Mouse (Mus musculus): ENCODE measurements around the gene Psma5. TPM values are rescaled to one million over a fixed set of nuclear protein-coding genes. Genes with fewer than 3 reads are reported as not detected.

The Psma5 gene
- 282 and 321 TPM in 2 replicates for polyA plus RNA-seq (2015; fragmentation: Nextera tagmentation; extraction: Ambion mirVana)

DNA sequence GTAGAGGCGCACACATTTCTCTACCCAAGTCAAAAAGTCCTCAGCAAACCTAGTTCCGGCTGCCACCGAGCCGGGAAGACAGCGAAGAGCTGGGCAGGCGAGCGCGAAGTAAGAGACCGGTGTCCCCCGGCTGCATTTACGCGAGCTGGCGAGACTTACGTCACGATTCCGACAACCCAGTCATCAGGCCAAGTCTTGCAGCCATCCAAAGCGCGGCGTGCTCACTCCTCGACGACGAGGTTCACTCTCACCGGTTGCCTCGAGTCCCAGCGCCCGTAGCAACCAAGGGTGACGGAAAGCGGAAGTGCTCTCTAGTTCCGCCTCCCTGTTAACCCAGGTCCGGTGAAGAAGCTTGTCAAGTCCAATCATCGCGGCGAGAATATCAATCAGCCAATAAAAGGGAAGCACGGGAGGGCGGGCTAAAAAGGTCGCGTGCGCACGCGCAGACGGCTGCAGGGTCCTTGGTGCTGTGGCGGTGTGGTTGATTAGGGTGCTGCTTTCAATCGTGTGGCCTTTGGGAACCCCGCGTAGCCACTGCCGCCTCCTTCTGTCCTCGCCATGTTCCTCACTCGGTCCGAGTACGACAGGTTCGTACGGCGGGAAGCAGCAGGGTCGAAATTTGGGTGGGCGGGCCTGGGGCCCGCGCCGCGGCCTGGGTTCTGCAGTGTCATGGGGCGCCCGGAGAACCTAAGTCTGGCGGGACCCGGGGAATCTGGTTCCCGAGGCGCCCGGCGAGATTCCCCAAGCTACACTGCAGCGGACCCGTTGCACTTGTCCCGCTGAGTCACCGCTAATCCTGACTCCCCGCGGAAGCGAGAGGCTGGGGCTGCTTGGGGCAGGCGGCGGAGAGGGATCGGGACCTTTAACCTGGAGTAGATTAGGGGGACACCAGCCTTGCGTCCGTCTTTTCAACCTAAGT lies at the start of gene Psma5:
Gene Psma5 (plus strand): TSS at position 208 of the 919 bp plus-strand sequence.
- Histone ChIP-seq H3K4me1 (ENCODE audit: insufficient read depth, low read length) (peaks cover 21% of the 10 kb centered on the region), H3K9ac (replicated peaks; ENCODE audit: low read length) (peak within 1 kb of the TSS; percentile 87), H3K4me2 (replicated peaks; ENCODE audit: low read depth, low read length) (peak within 1 kb of the TSS; percentile 91), H3K4me3 (ENCODE audit: low read length) (peak within 1 kb of the TSS; percentile 79), H3K36me3 (ENCODE audit: insufficient read depth, low read length) (0 out of 2 replicates have a peak, but pooled peaks cover 3% of the 10 kb centered on the region), H3K27me3 (ENCODE audit: insufficient read depth, low read length) (no peaks in the 10 kb centered on the region), H3K9me3 (ENCODE audit: low read length) (no peaks in the 10 kb centered on the region), H3K27ac (ENCODE audit: low read length) (peak within 1 kb of the TSS; percentile 71)
- ATAC-seq (ENCODE audit: low FRiP score, low TSS enrichment) = peak; percentile 100
- WGBS = under 1% methylated on average over 79 of the region's 79 CpGs

DNA sequence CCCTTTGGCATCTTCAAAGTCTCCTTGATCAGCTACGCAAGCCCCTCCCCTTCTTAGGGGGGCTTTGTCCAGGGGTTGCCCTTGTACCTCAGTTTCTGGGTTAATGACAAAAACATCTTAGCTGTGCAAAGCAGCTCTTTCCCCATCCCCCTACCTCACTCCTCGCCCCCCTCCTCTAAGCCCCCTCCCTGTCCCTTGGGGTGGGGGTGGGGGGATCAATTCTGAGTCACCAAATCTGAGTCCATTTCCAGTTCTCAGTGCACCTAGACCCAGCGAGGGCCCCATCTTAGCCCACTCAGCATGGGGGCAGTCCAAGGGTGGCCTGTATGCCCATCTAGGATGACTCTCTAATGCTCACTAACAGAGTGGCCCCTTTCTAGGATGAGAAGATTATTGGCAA lies 47.7 kb upstream of the Psma5 start:
- H3K9ac ChIP-seq (replicated peaks; ENCODE audit: low read length) = peak overlapping the region; percentile 80
- H3K27ac ChIP-seq (ENCODE audit: low read length) = no peak overlapping the region
- peak overlapping the region; percentile 79 for H3K4me2 ChIP-seq (replicated peaks; ENCODE audit: low read depth, low read length)
- ATAC-seq (ENCODE audit: low FRiP score, low TSS enrichment) = no peak
- no peaks in the 10 kb centered on the region for H3K9me3 ChIP-seq (ENCODE audit: low read length)
- H3K36me3 ChIP-seq (ENCODE audit: insufficient read depth, low read length) = peaks cover 25% of the 10 kb centered on the region
- H3K4me3 ChIP-seq (ENCODE audit: low read length) = peak overlapping the region; percentile 56
- H3K4me1 ChIP-seq (ENCODE audit: insufficient read depth, low read length) = peaks cover 23% of the 10 kb centered on the region
- H3K27me3 ChIP-seq (ENCODE audit: insufficient read depth, low read length) = no peaks in the 10 kb centered on the region
- WGBS = 70% methylated on average over 3 of the region's 3 CpGs

DNA sequence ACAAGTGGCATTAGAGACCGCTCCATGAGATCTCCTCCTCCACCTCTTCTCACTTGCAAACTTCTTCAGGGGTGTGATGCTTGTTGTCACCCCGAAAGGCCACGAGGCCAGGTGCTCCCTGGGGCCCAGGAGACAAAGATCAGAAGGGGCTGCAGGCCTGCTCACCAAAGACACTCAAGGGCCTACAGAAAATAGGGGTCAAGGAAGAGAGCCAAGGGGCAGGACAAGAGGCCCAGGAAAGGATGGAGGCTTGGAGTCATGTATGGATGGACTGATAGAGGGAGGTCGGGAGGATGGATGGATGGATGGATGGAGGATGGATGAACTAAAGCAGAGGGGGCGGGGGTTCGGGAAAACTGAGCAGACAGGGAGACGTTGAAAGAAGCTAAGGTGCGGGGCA lies 47.2 kb upstream of the Psma5 start:
- 7% methylated on average over 8 of the region's 8 CpGs for WGBS
- Histone ChIP-seq H3K4me1 (ENCODE audit: insufficient read depth, low read length) (peaks cover 23% of the 10 kb centered on the region), H3K9me3 (ENCODE audit: low read length) (no peaks in the 10 kb centered on the region), H3K4me3 (ENCODE audit: low read length) (peak overlapping the region; percentile 56), H3K36me3 (ENCODE audit: insufficient read depth, low read length) (peaks cover 25% of the 10 kb centered on the region), H3K9ac (replicated peaks; ENCODE audit: low read length) (peak overlapping the region; percentile 80), H3K27ac (ENCODE audit: low read length) (no peak overlapping the region; the same call in 1 of the 2 replicates), H3K4me2 (replicated peaks; ENCODE audit: low read depth, low read length) (peak overlapping the region; percentile 79), H3K27me3 (ENCODE audit: insufficient read depth, low read length) (no peaks in the 10 kb centered on the region)
- ATAC-seq (ENCODE audit: low FRiP score, low TSS enrichment) = peak; percentile 2; the same call in 1 of the 2 replicates

DNA sequence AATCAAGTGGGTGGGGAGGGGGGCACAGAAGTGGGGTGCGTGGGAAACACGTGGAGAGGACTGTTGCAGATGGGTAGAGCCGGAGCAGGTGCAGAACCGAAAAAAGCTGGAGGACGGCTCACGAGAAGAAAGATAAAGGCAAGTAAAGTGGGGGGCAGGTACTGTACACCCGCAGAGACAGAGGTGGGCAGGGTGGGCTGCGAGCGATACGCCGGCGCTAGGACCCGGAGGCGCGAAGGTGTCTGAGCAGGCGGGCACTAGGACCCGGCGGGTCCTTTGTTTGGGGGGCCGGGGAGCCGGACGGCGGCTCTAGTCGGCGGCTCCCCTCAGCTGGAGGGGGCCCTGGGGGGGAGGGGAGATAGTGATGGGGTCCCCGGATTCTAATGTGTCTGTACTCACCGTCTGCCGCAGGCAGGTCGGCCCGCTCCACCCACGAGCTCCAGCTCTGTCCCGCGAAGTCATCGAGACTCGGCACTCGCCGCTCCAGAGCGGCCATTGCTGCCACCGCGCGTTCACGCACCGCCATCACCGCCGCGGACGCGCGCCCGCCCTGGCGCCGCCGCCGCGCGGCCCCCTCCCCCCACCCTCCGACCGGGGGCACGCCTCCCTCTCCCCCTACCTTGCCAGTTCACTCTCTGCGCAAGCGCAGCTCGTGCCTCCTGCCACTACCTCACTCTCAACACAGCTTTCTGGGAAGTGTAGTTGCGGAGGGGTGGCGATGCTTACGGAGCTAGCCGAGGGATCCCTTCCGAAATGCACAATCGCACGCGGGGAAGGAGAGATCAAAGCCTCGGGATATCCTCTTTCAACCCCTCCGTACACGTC lies 46.6 kb upstream of the Psma5 start:
- Histone ChIP-seq H3K4me1 (ENCODE audit: insufficient read depth, low read length) (peaks cover 23% of the 10 kb centered on the region), H3K4me2 (replicated peaks; ENCODE audit: low read depth, low read length) (peak overlapping the region; percentile 79), H3K9me3 (ENCODE audit: low read length) (no peaks in the 10 kb centered on the region), H3K9ac (replicated peaks; ENCODE audit: low read length) (peak overlapping the region; percentile 80), H3K27me3 (ENCODE audit: insufficient read depth, low read length) (no peaks in the 10 kb centered on the region), H3K27ac (ENCODE audit: low read length) (peak overlapping the region; percentile 89), H3K36me3 (ENCODE audit: insufficient read depth, low read length) (peaks cover 20% of the 10 kb centered on the region; the same call in 1 of the 2 replicates), H3K4me3 (ENCODE audit: low read length) (peak overlapping the region; percentile 56)
- WGBS = under 1% methylated on average over 64 of the region's 72 CpGs
- peak; percentile 95 for ATAC-seq (ENCODE audit: low FRiP score, low TSS enrichment)

DNA sequence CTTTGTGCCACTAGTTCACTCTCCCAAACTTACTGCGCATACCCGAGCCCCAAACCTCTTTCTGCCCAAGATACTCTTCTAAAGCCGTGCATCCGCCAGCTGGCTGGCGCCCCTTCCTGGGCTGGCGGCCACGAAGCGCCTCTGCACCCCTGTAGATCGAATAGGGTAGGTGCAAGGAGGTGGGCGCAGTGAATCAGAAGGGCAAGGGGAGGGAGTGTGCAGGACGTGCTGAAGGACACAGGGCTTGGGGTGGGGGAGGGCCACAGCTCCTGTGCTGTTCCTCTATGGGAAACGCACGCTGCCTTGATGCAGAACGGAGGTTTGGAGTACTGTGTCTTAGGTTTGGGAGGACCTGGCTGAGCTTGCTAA lies 46.0 kb upstream of the Psma5 start, which contains the start of gene Atxn7l2:
Gene Atxn7l2 (minus strand): TSS at position 164 of the 369 bp plus-strand sequence.
- peaks cover 23% of the 10 kb centered on the region for H3K4me1 ChIP-seq (ENCODE audit: insufficient read depth, low read length)
- peak within 1 kb of the TSS; percentile 89 for H3K27ac ChIP-seq (ENCODE audit: low read length)
- H3K27me3 ChIP-seq (ENCODE audit: insufficient read depth, low read length) = no peaks in the 10 kb centered on the region
- peak; percentile 87 for ATAC-seq (ENCODE audit: low FRiP score, low TSS enrichment)
- 0% methylated on average over 14 of the region's 14 CpGs for WGBS
- H3K9me3 ChIP-seq (ENCODE audit: low read length) = no peaks in the 10 kb centered on the region
- H3K36me3 ChIP-seq (ENCODE audit: insufficient read depth, low read length) = peaks cover 14% of the 10 kb centered on the region; the same call in 1 of the 2 replicates
- H3K9ac ChIP-seq (replicated peaks; ENCODE audit: low read length) = peak within 1 kb of the TSS; percentile 80
- peak within 1 kb of the TSS; percentile 56 for H3K4me3 ChIP-seq (ENCODE audit: low read length)
- peak within 1 kb of the TSS; percentile 79 for H3K4me2 ChIP-seq (replicated peaks; ENCODE audit: low read depth, low read length)

DNA sequence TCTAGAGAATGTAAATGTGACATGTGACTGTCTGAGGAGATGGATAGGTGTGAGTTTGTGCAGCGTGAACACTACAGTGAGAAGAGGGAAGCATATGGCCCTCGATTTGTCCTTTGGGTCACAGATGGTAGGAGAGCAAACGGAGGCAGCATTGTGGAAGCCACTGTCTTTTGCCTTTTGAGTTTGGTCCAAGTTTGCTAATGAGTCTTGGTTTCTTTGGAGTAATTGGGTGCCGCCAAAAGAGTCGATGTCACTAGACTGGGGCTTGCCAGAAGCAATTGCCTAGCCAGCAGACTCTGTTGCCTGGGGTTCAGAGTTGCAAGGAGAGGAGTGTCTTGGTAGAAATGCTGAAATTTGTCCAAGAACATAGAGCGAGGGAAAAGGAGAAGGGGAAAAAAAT lies 44.9 kb upstream of the Psma5 start:
- Histone ChIP-seq H3K9me3 (ENCODE audit: low read length) (no peaks in the 10 kb centered on the region), H3K4me3 (ENCODE audit: low read length) (no peak overlapping the region)

DNA sequence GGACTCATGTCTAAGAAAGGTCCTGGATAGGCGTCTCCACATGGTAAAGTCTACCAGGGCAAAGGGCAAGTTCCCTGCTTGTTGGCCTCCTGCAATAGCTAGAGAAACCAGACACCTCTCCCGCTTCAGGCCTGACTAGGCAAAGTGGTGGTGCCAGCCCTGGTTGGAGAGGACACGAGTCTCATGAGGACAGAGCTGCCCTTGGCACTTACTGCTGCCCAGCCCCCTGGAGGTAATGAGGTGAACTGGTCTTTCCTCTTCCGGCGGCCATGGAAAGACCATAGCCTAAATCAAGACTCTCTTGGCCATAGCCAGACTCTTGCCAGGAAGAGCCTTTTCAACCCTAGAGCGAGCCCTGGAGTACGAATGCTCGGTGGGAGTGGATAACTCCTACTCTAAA lies 44.3 kb upstream of the Psma5 start:
- peaks cover 20% of the 10 kb centered on the region for H3K4me1 ChIP-seq (ENCODE audit: insufficient read depth, low read length)
- H3K36me3 ChIP-seq (ENCODE audit: insufficient read depth, low read length) = no peaks in the 10 kb centered on the region
- no peaks in the 10 kb centered on the region for H3K27me3 ChIP-seq (ENCODE audit: insufficient read depth, low read length)
- 69% methylated on average over 8 of the region's 8 CpGs for WGBS
- no peak overlapping the region for H3K9ac ChIP-seq (replicated peaks; ENCODE audit: low read length)
- no peaks in the 10 kb centered on the region for H3K9me3 ChIP-seq (ENCODE audit: low read length)
- H3K4me2 ChIP-seq (replicated peaks; ENCODE audit: low read depth, low read length) = no peak overlapping the region
- ATAC-seq (ENCODE audit: low FRiP score, low TSS enrichment) = no peak
- no peak overlapping the region for H3K4me3 ChIP-seq (ENCODE audit: low read length)
- H3K27ac ChIP-seq (ENCODE audit: low read length) = no peak overlapping the region

More for the DNA sequence above, 44.9 kb upstream of the Psma5 start:
- ATAC-seq (ENCODE audit: low FRiP score, low TSS enrichment) = no peak
- Histone ChIP-seq H3K4me2 (replicated peaks; ENCODE audit: low read depth, low read length) (no peak overlapping the region), H3K9ac (replicated peaks; ENCODE audit: low read length) (no peak overlapping the region), H3K27me3 (ENCODE audit: insufficient read depth, low read length) (no peaks in the 10 kb centered on the region), H3K27ac (ENCODE audit: low read length) (no peak overlapping the region), H3K36me3 (ENCODE audit: insufficient read depth, low read length) (peaks cover 3% of the 10 kb centered on the region; the same call in 1 of the 2 replicates), H3K4me1 (ENCODE audit: insufficient read depth, low read length) (peaks cover 23% of the 10 kb centered on the region)
- WGBS = 81% methylated on average over 6 of the region's 6 CpGs

DNA sequence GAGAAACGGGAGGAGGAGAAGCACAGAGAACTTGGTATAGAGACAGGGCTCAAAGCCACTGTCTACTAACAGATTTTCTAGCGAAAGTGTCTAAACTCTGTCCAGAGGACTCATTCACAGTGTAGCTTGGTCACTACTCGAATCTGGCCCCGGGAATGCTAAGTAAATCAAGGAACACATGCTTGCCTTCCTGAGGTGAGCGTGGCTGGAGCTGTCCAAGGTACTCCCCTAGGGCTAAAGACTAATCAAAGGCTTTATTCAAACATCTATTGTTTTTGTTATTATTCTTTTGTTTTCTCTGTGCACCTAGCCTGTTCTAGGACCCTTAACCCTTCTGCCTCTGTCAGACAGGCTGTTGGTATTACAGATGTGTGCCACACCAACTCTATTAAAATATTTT lies 42.0 kb upstream of the Psma5 start:
- Histone ChIP-seq H3K4me3 (ENCODE audit: low read length) (no peak overlapping the region), H3K4me2 (replicated peaks; ENCODE audit: low read depth, low read length) (no peak overlapping the region), H3K4me1 (ENCODE audit: insufficient read depth, low read length) (peaks cover 3% of the 10 kb centered on the region), H3K27ac (ENCODE audit: low read length) (no peak overlapping the region), H3K9ac (replicated peaks; ENCODE audit: low read length) (no peak overlapping the region), H3K9me3 (ENCODE audit: low read length) (no peaks in the 10 kb centered on the region), H3K36me3 (ENCODE audit: insufficient read depth, low read length) (no peaks in the 10 kb centered on the region), H3K27me3 (ENCODE audit: insufficient read depth, low read length) (no peaks in the 10 kb centered on the region)
- no peak for ATAC-seq (ENCODE audit: low FRiP score, low TSS enrichment)
- WGBS = 14% methylated on average over 5 of the region's 5 CpGs

DNA sequence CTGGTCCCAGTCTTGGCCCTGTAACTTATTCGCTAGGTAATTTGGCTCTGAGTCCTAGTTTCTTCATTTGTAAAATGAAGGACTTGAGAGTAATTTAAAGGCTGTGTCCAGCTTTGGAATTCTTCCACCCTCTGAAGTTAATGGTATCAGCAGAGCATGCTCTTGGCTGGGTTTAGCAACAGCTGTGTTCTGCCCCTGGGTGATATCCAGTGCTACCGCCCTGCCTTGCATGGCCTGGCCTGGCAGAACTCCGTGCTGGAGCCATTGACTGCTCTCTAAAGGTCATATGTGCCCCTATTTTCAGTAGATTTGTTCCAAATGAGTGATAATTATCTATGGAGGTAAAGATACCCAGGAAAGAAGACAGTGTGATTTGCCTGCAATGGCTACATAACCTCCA lies 36.1 kb upstream of the Psma5 start:
- Histone ChIP-seq H3K9me3 (ENCODE audit: low read length) (no peaks in the 10 kb centered on the region), H3K27ac (ENCODE audit: low read length) (no peak overlapping the region), H3K4me3 (ENCODE audit: low read length) (no peak overlapping the region), H3K4me2 (replicated peaks; ENCODE audit: low read depth, low read length) (no peak overlapping the region), H3K4me1 (ENCODE audit: insufficient read depth, low read length) (no peaks in the 10 kb centered on the region), H3K9ac (replicated peaks; ENCODE audit: low read length) (no peak overlapping the region), H3K36me3 (ENCODE audit: insufficient read depth, low read length) (no peaks in the 10 kb centered on the region), H3K27me3 (ENCODE audit: insufficient read depth, low read length) (peaks cover 20% of the 10 kb centered on the region)
- no peak for ATAC-seq (ENCODE audit: low FRiP score, low TSS enrichment)
- WGBS = 69% methylated on average over 3 of the region's 3 CpGs

All from kidney, embryonic 16.5 days (tissue).